Mouse (Mus musculus) B cell, adult 2 months (primary cell): ENCODE data around the gene Ppp1r16b.

Experiments used
- DNase-seq, 2 experiments: peaks; one replicate each; pipeline ENCODE4 v3.0.0; 2022

Gene Ppp1r16b

DNA sequence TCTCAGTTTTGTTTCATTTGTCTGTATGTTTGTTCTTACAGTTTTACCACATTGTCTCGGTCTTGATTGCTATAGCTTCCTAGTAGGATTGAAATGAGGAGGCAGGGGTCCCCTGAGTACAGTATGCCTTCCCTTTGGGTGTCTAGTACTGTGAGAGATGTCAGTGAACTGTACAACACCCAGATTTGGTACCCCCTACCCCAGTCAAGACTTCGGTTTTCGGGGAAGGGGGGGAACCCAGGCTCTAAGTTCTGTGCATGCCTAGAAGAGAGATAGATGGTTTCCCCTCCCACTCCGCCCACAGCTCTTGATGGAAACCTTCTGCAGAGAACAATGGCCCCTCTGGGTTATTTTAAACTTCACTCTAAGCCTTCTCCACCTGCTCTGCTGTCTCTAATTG, at the start of gene Ppp1r16b:
Gene Ppp1r16b (plus strand): TSS at position 301 of the 400 bp plus-strand sequence.
- DNase-seq: no peak

DNA sequence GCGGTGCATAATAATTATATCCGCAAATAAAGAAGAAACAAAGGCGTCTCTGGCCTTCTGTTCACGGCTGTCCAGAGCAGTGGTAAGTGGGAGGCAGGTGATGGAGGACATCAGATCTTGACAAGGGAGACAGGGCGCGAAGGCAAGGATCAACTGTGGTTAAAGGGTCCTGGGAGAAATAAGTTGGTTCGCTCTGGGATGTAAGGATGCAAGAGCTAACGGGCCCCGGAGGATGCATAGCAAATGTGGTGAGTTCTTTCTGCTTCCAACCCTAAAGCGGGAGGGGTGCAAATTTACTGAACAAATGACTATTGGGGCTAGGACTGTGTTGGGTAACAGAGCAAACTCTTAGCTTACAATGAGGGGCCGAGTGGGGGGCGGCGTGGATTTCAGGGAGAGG, 49.5 kb upstream of the Ppp1r16b start:
- DNase-seq: no peak

DNA sequence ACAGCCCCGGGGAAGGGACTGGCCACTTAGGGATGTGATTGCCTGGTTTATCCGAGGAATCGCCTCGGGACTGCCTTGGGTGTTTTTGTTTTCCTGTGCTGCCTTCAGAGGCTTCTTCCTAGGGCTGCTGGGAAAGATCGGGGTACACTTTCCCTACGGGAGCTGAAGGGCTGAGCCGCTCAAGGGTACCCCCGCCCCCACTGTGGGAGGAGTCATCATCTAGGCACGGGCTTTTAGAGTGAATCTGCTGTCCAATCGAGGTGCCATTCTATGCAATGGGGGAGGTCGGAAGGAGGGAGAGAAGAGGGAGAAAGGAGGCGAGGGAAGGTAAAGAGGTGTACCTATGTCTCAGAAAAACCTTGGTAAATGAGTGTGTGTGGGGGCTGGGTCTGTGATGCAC, 48.9 kb upstream of the Ppp1r16b start:
- peak; percentile 12 to 22 for DNase-seq

DNA sequence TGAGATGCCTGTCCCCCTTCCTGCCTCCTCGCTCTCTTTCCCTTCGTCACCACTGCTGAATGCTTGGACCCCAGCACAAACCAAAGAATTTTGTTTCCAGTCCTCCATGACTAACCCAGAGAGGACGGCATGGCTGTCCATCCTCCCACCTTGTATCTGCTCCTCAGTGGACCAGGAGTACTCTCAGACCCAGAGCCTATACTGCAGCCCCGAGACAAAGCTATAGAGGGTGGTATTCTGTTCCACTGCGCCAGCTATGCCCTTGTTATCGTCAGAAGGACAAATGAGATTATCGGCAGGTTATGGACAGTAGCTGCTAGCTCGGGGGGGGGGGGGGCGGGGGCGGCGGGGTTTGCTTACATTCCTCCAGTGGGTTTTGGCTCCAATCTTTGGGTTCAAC, 48.4 kb upstream of the Ppp1r16b start:
- DNase-seq: no peak

DNA sequence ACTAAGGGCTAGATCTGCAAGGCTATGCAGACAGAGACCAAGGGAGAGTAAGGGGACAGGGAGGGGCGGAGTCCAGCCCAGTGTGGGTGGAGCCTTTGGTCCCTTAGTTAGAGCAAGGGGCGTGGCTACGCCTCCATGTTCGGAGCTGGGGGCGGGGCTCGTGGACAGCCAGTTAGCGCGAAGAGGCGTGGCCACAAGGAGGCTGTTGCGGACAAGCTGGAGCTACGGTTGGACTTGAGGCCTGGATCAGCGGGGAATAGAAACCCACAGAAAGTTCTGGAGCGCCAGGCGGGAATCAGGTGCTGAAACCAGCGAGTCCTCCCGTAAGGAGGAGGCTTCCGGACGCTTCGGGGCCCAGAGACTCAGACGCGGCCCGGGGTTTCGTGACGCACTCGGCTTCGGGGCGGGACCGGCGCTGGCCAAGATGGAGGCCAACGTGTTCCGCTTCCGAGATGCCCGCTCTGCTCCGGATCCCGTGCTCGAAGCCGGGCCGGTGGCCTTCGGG, 40.4 kb upstream of the Ppp1r16b start, which contains the start of gene Actr5:
Gene Actr5 (plus strand): TSS at position 171 of the 505 bp plus-strand sequence.
- DNase-seq: peak; percentile 94 to 95

DNA sequence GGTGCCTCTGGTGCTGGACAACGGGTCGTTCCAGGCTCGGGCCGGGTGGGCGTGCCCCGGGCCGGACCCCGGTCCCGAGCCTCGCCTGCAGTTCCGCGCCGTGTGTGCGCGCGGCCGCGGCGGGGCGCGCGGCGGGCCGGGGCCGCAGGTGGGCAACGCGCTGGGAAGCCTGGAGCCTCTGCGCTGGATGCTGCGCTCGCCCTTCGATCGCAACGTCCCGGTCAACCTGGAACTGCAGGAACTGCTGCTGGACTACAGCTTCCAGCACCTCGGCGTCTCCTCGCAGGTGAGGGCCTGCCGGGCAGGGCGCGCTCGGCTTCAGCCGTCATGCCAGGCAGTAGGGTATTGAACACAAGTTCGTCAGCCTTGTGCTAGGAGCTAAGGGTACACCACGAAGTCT, 40.0 kb upstream of the Ppp1r16b start:
- peak in 1 of 2 experiments; percentile 41 for DNase-seq

DNA sequence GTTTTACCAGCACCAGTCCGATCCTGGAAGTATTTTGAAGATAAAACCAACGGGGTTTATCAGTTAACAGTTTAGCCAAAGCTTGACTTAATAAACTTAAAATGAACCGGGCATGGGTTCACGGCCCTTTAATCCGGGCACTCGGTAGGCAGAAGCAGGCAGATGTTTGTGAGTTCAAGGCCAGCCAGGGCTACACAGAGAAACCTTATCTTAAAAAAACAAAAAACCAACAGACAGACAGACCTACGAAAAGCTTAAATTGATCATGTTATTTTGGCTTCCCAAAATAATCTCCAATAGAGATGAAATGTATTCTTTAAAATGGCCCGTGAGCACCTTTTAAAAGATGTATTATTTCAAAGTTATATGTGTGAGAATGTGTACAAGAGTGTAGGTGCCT, 39.5 kb upstream of the Ppp1r16b start:
- DNase-seq: no peak

DNA sequence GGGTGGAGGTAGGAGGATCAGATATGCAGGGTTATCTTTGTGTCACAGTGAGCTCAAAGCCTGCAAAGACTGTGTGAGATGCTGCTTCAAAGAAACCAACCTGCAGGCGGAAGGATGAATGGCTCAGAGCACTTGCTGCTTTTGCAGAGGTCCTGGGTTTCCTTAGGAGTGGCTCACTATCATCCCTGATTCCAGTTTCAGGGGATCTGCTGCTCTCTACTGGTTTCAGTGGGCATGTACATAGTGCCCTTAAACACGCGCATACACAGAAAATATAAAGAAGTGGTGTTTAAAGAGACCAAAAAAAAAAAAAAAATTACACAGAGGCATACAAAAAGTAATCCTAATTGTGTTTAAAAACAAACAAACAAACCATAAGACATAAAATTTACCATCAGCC, 36.3 kb upstream of the Ppp1r16b start:
- no peak for DNase-seq

DNA sequence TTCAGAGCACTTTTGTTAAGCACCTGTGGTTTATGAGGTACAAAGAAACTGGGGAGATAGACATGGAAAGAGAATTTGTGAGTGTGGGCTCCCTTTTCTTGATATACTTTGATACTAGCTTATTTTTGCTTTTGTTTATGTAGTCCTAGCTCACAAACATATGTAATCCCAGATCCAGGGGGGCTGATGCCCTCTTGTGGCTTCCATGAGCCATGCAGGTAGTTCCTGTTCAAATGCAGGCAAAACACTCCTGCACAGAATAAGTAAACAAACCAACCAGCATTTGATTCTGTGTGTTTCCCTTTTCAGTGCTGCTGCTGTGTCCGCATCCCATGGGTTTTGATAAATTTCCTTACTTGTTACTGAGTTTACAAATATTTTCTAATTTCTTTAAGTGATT, 35.8 kb upstream of the Ppp1r16b start:
- no peak for DNase-seq

DNA sequence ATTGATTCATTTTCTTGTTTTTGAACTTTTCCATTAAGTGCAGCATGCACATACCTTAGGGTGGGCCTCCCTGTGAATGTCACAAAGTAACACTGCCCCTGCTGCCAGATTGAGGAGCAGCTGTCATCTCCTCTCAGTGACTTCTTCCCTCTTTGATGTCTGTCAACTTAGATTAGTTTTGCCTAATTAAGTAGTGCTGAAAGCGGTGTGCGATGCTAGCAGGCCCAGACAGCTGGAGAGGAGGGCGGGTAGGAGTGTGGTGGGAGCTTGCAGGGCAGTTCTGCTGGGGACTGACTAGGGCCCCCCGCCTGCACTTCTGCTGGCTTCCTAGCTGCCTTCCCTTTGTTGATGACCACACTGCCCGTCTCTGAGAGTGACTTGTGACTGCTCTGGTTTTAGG, 33.3 kb upstream of the Ppp1r16b start:
- DNase-seq: no peak

DNA sequence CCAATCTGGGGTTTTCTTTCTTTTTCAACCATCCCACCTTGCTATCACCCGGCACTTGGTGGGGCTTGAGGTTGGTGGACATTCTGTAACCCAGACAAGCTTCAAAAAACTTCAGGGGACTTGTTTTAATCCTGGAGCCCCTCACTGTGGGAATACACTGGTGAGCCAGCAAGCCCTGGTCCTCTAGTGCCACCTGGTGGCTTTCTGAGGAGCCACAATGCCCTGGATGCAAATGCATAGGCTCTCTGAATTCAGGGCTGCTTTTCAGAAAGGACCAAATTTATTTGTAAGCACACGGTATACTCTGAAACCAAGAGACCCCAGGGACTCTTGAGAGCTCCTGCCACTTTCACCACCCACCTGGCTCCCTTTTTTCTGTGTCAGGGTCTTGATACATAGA, 23.3 kb upstream of the Ppp1r16b start:
- peak; percentile 78 to 80 for DNase-seq

DNA sequence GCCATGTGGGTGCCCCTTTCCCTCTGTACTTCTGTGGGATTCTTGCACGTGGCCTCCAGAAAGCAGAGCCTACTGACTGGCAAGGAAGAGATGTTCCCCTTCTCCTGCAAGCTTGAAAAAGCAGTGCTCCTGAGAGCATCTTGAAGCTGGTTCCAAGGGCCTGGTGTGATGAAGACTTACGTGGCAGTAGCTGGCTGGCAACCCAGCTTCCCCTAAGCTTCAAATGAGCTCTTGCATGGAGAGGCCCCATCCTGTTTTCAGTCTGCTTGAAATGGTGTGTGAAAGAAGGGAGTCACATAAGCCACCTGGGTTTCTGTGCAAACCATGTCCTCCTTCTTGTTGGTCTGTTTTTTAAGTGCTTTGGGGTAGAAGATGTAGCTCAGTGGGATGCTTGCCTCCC, 22.6 kb upstream of the Ppp1r16b start:
- DNase-seq: no peak

DNA sequence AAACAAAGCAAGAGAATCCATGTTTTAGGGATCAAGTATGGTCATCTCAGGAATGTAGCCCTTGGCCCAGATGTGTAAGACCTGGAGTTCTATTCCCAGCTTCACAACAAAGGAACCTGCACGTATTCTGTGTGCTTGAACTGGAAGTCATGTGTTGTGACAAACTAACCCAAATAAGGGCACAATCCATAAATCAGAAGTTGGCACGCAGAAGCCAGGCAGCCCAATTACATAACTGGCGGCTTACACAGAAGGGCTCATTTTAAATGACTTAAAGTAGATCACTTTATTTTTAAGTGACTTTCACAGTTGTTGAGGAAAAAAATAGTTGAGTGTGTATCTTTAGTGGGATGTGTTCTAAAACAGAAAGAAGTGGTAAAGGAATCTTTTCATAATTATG, 21.4 kb upstream of the Ppp1r16b start:
- DNase-seq: no peak

DNA sequence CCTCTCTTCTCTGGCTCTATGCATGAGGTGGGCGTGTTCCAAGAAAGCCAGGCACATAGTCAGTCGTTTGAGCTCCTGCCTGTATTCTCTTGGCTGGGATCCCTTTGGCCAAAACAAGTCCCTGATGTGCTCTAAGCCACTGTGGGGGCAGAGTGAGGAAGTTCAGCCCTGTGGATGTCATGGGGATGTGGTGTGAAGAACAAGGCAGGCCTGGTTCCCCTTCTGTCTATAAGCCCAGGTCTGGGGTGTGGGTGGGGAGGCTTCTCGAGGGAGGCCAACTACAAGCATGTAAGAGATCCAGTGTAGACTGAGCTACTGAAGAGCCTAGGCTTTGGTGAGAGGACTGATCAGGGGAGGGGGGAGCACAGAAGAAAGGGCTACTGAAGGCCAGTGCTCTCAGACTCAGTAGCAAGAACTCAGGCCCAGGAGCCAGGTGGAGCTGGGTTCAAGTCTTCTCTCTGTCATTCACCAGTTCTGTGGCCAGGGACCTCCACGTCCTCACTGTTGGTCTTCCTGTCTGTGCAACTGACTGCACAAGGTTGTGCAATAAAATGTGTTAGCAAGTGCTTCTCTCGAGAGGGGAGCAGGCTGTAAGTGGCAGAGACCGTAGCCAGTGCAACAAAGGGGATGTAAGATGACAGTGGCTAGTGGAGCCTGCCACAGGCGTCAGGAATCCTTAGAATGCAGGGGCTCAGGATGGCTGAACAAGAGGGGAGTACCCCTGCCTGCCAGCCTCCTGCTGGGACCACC, 13.9 kb upstream of the Ppp1r16b start:
- peak in 1 of 2 experiments; percentile 9 for DNase-seq

DNA sequence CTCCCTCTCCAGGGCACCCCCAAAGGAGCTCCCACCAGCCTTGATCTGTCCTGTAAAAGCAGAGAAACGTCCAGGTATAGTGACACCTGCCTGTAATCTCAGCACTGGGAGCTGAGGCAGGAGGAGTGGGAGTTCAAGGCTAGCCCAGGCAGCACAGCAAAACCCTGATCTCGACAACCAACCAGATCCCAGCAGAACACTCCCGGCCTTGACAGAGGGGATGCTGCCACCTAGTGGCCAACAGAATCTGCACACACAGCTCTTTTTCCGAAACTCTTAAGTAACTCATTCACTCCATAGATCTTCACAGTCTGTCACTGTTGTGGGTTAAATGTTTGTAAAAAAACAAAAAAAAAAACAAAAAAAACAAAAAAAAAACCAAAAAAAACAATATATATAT, 12.2 kb upstream of the Ppp1r16b start:
- peak; percentile 85 for DNase-seq

DNA sequence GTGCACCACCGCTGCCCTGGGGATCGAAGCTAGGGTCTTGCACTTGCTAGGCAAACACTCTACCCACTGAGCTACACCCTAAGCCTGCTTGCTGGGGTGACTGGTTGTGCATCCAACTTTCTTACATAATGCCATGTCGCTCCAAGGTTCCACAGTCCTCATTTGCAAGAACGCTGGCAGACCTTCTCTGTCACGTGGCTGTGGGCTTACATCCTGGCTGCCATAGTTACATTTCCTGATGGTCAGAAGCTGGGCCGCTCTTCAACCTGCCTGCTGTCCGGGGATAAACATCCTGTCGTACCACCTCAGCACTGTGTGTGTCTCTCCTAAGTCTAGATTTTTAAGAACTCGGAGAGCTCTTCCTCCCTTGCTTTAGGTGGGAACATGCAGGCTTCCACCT, 10.5 kb upstream of the Ppp1r16b start:
- DNase-seq: no peak

DNA sequence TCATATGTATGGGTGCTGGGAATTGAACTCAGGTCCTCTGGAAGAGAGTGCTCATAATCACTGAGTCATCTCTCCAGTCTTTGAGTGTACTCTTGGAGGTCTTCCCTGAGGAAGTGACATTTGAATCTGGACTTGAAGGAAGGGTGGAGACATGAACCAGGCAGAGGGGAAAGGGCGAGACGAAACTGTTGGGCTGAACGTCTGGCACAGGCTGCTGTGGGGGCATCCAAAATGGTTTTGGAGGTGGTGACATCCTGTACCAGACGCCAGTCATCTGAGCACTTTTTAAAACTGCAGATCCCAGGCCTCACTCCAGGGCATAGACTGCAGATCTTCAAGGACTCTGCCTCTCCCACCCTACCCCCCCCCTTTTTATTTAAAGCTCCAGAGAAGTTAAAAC, 9.4 kb upstream of the Ppp1r16b start:
- DNase-seq: no peak

DNA sequence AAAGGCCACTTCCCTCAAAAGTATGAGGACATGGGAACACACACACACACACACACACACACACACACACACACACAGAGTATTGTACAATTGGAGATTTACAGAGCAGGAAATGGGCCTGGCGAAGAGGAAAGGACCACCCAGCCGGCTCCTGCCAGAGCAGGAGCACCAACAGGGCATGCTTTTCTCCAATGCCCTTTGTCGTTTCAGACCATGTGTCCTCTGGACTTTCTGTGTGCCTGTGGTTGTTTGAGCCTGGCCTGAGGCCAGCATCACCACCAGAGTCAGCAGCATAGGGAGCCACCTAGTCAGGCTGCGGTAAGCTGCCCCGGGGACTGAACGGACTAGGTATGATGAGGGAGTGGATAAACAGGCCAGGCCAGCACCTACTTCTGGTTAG, 6.4 kb upstream of the Ppp1r16b start:
- no peak for DNase-seq

DNA sequence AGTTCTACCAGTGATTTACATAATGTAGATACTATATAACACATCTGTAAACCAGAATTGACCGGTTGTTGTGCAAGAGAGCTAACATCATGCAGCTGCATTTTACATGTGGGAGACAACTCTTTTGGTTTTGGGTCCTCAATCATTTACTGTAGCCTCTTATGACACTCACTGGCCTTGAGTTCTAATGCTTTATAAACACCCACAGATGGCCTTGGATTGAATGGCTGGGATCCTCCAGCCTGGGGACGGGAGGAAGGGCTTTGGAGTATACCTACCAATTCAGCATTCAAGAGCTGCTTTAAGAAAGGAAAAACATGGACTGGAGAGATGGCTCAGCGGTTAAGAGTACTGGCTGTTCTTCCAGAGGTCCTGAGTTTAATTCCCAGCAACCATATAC, 5.9 kb upstream of the Ppp1r16b start:
- no peak for DNase-seq

DNA sequence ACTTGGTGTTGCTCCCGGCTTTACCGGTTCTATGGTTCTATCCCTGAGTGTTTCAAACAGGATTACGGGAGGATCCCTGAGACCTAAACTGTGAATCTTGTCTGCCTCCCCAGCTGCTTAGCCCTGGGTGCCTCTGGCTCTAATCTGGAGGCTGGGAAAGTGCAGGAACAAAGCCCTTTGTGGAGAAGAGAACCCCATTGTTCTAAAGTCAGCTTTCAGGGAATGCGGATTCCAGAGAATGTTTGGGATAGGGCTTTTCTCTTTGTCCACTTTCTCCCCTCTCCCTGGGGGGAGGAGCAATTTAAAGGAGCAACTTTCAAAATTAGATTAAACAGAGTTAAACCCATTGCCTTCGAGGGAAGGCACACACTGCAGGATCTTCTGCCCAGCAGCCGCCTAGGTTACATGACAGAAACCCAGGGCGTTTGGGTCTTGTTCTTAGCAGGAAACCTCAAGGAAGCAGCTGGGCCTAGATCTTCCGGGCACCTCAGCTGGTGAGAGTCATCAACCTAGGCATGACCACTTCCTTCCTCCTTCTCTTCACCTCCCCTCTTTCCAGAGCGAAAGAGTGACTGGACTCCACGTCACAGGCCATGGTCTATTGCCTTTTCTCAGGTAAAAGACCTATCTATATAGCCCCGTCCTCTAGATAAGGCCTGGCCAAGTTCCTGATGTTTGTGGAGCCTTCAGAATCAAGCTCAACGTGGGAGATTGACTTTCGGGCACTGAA, 1.0 kb downstream of the Ppp1r16b start:
- peak; percentile 83 to 88 for DNase-seq

DNA sequence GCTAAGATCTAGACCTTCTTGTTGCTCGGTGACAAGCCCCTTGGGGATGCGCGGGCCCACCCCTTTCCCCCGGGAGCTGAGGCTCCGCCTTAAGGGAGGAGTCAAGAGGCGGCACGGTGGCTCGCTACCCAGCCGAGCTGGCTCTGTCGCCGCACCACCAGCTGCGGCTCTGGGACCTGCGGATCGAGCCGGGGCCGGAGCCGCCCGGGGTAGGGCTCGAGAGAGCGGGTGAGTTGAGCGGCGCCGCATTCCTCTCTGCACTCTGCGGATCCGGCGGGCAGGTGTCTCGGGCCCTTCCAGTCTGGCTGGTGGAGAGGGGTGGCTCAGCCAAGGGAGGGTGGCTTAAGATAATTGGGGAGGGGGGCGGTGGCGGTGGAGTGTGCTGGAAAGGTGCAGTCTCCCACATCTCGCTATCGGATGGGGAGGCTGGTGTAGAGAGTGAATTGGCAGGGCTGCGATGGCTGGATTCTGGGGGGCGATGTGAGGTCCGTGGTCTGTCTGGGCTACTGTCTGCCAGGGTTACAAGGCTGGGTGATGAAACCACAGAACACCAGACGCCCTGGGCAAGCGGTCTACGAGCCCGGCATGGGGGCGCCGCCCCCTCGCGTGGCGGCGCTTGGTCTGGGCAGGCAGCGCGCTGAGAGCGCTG, 1.9 kb downstream of the Ppp1r16b start:
- peak; percentile 91 to 92 for DNase-seq

DNA sequence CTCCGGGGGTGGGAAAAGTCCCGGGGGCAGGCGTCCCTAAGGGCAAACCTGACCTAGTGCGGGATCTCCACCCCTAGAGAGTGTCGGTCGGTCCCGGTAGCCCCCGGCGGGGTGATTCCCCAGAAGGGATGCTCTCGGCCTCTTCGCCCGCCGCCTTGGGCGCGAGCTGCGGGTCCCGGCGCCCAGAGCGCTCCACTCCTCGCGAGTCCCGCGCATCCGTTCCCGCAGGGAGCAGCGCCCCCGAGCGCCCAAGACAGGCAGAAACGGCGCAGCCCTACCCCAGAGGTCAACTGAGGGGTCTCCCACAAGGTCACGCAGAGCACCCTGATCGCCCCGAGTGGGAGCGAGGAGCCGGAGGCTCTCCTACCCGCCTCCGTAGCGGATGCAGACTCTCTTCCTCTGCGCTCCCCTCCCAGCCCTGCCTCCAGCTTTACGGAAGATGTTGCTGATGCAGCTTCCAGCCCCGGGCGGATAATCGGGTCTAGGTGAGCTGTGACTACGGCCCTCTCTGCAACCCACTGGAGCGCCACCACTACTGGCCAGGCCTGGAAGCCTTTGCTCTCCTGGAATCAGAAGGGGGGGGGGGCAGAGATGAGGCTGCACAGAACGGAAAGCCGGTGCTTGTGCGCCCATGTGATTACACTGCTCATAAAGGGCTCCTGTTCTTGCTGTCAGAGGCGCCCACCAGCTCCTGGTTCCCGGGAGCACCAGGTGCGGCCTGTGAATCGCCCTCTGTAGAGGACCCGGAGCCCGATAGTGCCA, 2.7 kb downstream of the Ppp1r16b start:
- DNase-seq: peak; percentile 66 to 73
